Mouse (Mus musculus): ENCODE results near the gene Hectd2. TPM values are rescaled to one million over a fixed set of nuclear protein-coding genes. Genes with fewer than 3 reads are reported as not detected.

Gene Hectd2
- total RNA-seq, 2 experiments from 2014 or later, result 30.1 TPM

DNA sequence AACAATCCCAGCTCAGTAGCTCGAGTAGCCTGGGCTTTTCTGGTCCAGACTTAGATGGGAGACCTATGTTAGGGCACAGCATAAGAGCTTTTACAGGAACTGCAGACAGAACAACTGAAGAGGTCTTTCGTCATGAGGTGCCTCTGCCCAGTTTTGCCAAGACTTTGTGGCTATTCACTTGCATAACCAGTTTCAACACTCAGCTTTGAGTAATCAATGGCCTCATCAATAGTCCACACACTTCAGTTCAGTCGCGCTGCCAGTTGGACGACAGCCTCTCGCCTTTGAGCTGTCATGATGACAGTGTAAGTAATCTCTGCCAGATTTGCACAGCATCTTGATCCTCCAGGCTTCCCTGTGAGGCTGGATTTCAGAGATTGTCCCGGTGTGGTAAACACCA, 80.3 kb downstream of the Hectd2 start:
- intact Hi-C loops (cut with DNase I), result no loop called here
- no peak for DNase-seq (ENCODE audit: extremely low spot score in 1 of 2, low spot score in 2 of 2)

- DNase-seq (ENCODE audit: extremely low spot score in 1 of 2, low spot score in 2 of 2), result no peak
- intact Hi-C loops (cut with DNase I), result no loop called here
Measured at GRCm38 (mm10) chr19:36637223-36637622, 82.8 kb downstream of the Hectd2 start.

GRCm38 (mm10) chr19:36637948-36638587, 83.6 kb downstream of the Hectd2 start:
- intact Hi-C loops (cut with DNase I), result no loop called here

GRCm38 (mm10) chr19:36639072-36639471, 84.6 kb downstream of the Hectd2 start:
- no peak for DNase-seq (ENCODE audit: extremely low spot score in 1 of 2, low spot score in 2 of 2)
- intact Hi-C loops (cut with DNase I), result no loop called here

More at GRCm38 (mm10) chr19:36637948-36638587, 83.6 kb downstream of the Hectd2 start:
- DNase-seq (ENCODE audit: extremely low spot score in 1 of 2, low spot score in 2 of 2), result no peak

DNA sequence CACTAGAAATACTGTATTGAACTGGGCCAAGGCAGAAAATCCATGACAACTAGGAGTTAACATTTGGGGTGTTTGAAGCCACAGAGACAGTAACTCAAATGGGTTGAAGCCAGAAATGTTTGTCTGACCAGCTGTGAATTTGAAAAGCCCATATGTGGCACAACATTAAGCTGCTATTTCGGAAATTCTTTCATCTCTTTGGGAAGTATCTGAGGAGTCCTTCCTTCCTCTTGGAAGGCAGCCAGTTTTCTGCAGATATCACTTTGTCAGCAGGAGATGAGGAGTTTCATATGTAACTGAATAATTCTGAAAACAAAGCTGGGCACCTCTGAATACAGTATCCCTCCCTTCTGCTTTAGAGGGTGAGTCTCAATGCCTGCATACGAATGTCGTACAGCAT, 86.7 kb downstream of the Hectd2 start:
- intact Hi-C loops (cut with DNase I), result no loop called here

GRCm38 (mm10) chr19:36645308-36645889, 91.0 kb downstream of the Hectd2 start:
- intact Hi-C loops (cut with DNase I), result no loop called here
- DNase-seq (ENCODE audit: extremely low spot score in 1 of 2, low spot score in 2 of 2), result no peak

More for the DNA sequence above, 86.7 kb downstream of the Hectd2 start:
- DNase-seq (ENCODE audit: extremely low spot score in 1 of 2, low spot score in 2 of 2), result peak in 1 of 2 experiments; percentile 80

GRCm38 (mm10) chr19:36646132-36646828, 91.8 kb downstream of the Hectd2 start:
- no peak for DNase-seq (ENCODE audit: extremely low spot score in 1 of 2, low spot score in 2 of 2)
- intact Hi-C loops (cut with DNase I), result no loop called here

GRCm38 (mm10) chr19:36652686-36653085, 98.2 kb downstream of the Hectd2 start:
- DNase-seq (ENCODE audit: extremely low spot score in 1 of 2, low spot score in 2 of 2), result no peak
- intact Hi-C loops (cut with DNase I), result no loop called here

DNA sequence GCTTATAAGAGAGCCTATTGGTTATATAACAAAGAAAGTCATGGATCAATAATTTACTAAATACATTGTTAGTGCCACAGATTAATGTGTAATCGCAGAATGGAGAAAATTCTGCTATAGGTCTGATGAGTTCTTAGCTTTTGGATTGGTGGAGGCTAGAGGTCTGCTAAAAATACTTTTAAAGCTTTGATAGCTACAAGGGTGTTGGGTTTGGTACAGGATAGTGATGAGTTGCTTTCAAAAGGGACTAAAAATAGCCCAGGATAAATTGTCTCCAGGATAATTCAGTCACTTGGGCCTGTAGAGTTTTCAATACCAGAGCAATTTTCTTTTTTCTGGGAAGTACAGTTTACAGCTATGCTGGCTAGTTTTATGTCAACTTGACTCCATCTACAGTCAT, 108.3 kb downstream of the Hectd2 start:
- intact Hi-C loops (cut with DNase I), result no loop called here

DNA sequence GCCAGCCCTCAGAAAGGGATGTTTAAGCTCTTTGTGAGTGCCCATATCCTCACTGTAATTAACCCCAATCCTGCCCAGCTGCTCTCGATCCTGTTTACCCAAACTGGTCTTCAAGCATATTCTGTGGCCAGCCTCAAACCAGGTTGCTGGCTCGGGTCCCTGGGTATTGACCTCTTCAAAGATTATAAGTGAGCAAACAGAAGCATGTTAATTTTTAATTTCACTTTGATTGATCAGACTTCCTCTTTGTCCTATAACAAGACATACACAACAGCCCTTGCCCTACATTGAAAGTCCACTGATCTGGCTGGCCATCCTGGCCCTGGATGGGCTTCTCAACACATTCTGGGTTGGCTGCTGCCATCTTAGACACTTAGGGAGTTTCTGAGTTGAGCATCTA, 109.5 kb downstream of the Hectd2 start:
- intact Hi-C loops (cut with DNase I), result no loop called here
- DNase-seq (ENCODE audit: extremely low spot score in 1 of 2, low spot score in 2 of 2), result no peak

More for the DNA sequence above, 108.3 kb downstream of the Hectd2 start:
- DNase-seq (ENCODE audit: extremely low spot score in 1 of 2, low spot score in 2 of 2), result no peak

- intact Hi-C loops (cut with DNase I), result no loop called here
- DNase-seq (ENCODE audit: extremely low spot score in 1 of 2, low spot score in 2 of 2), result no peak
Measured at GRCm38 (mm10) chr19:36664417-36664816, 110.0 kb downstream of the Hectd2 start.

GRCm38 (mm10) chr19:36665206-36665605, 110.8 kb downstream of the Hectd2 start:
- intact Hi-C loops (cut with DNase I), result no loop called here
- DNase-seq (ENCODE audit: extremely low spot score in 1 of 2, low spot score in 2 of 2), result no peak

GRCm38 (mm10) chr19:36665641-36666040, 111.2 kb downstream of the Hectd2 start:
- DNase-seq (ENCODE audit: extremely low spot score in 1 of 2, low spot score in 2 of 2), result no peak
- intact Hi-C loops (cut with DNase I), result no loop called here

GRCm38 (mm10) chr19:36666471-36666870, 112.0 kb downstream of the Hectd2 start:
- intact Hi-C loops (cut with DNase I), result no loop called here

DNA sequence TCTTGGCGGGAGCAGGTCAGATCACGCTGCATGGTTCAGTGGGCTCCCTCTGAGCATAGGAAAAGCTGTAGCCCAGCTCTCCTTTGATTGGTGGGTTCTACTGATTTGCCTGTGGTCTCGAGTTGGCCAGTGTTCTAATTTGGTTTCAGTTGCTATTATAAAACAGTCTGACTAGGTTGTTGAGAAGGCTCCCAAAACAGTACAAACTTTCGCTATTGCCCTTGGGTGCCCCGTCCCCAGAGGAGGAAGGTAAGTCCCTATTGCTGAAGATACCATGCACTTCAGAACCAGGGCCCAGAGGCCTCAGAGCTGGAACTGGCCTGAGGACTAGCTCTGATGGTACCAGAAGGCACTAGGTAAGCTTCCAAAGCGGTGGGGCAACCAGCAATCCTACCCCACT, 112.9 kb downstream of the Hectd2 start:
- no peak for DNase-seq (ENCODE audit: extremely low spot score in 1 of 2, low spot score in 2 of 2)
- intact Hi-C loops (cut with DNase I), result no loop called here

More at GRCm38 (mm10) chr19:36666471-36666870, 112.0 kb downstream of the Hectd2 start:
- DNase-seq (ENCODE audit: extremely low spot score in 1 of 2, low spot score in 2 of 2), result no peak

- no peak for DNase-seq (ENCODE audit: extremely low spot score in 1 of 2, low spot score in 2 of 2)
- intact Hi-C loops (cut with DNase I), result no loop called here
Measured at GRCm38 (mm10) chr19:36668098-36668497, 113.7 kb downstream of the Hectd2 start.

- intact Hi-C loops (cut with DNase I), result no loop called here
- DNase-seq (ENCODE audit: extremely low spot score in 1 of 2, low spot score in 2 of 2), result no peak
Measured at GRCm38 (mm10) chr19:36668881-36669639, 114.6 kb downstream of the Hectd2 start.

- DNase-seq (ENCODE audit: extremely low spot score in 1 of 2, low spot score in 2 of 2), result no peak
- intact Hi-C loops (cut with DNase I), result no loop called here
Measured at GRCm38 (mm10) chr19:36669720-36670451, 115.4 kb downstream of the Hectd2 start.

All from left cerebral cortex, postnatal 10 days (tissue).